Mouse (Mus musculus) lung, embryonic 14.5 days (tissue): ENCODE measurements at regions not wholly inside any gene's neighbourhood (a gene's known extent, or its start where the extent isn't known, plus 50 kb on each side); places are given as distances from the start of the nearest gene placed in this dataset.

Experiments used
- ATAC-seq: fragments of 200-750 bp; cut with Nextera tagmentation; 2 replicates; pipeline ENCODE4 v1.8.0; 2017; ENCODE audit warnings: mild to moderate bottlenecking, moderate TSS enrichment, moderate library complexity; ENCODE audit not compliant: insufficient read depth
- DNase-seq: peaks from one replicate; pipeline ENCODE4 v3.0.0-alpha.2; 2015
- H3K27ac ChIP-seq: fragments of 300-500 bp; sonication (generic); 2 replicates; pipeline ENCODE4 v1.5.1; 2014; ENCODE audit warnings: low read depth, mild to moderate bottlenecking, moderate library complexity
- H3K27me3 ChIP-seq: fragments of 300-500 bp; sonication (generic); 2 replicates; pipeline ENCODE4 v1.6.1; 2014; ENCODE audit warnings: low read length, control low read depth; ENCODE audit not compliant: insufficient read depth
- H3K36me3 ChIP-seq: fragments of 300-500 bp; sonication (generic); 2 replicates; pipeline ENCODE4 v1.6.1; 2014; ENCODE audit warnings: control low read depth; ENCODE audit not compliant: insufficient read depth
- H3K4me1 ChIP-seq: fragments of 300-500 bp; sonication (generic); 2 replicates; pipeline ENCODE4 v1.6.1; 2014; ENCODE audit warnings: antibody characterized with exemption, control low read depth; ENCODE audit not compliant: insufficient read depth
- H3K4me2 ChIP-seq: fragments of 300-500 bp; sonication (generic); 2 replicates; pipeline ENCODE4 v1.6.1; 2014; ENCODE audit warnings: mild to moderate bottlenecking
- H3K4me3 ChIP-seq: fragments of 300-500 bp; sonication (generic); 2 replicates; pipeline ENCODE4 v1.5.1; 2014; ENCODE audit warnings: low read depth, low read length
- H3K9ac ChIP-seq: fragments of 300-500 bp; sonication (generic); 2 replicates; pipeline ENCODE4 v1.6.1; 2014
- H3K9me3 ChIP-seq: fragments of 300-500 bp; sonication (generic); 2 replicates; pipeline ENCODE4 v1.6.1; 2016; ENCODE audit warnings: low read depth, low read length, control low read depth
- CTCF ChIP-seq: IDR thresholded peaks from 2 replicates; pipeline ENCODE4 v1.5.1; 2016; ENCODE audit warnings: antibody characterized with exemption, low read depth
- WGBS: fragments of 180-500 bp; shearing (Covaris S2); extraction: QIAGEN DNeasy Blood & Tissue Kit; methylation state at CpG from one replicate; pipeline ENCODE4 v1.1.7; 2014; 5-methylcytosine and 5-hydroxymethylcytosine counted together

DNA sequence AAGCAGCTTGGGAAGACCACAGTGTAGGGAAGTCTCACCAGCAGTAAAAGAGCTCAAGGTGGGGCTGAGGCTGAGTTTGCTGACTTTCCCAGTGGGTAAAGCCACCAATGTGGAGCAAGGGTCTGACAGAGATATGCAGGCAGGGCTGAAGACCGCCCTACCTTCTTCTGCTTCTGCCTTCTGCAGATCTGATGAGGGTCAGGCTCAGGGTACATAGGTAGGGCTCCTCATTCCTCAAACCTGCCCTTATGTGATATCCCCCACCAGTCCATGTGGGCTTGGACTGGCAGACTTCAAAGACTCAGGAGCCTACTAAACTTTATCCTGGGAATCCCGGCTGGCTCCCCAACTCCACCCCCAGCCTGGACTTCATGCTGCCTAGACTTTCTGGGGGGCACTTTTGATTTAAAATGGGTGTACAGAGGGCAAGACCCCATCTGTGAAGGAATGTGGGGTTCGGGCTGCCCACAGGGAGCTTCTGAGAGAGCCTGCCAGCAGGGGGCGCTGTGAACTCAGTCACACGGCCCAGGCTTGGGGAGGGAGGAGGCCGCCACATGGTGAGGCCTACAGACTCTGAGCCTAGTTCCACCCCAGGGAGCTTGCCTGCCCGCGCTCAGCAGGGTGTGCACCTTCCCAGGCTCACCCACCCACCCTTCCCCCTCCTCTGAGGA, 74.0 kb downstream of the Zfp36l2 start:
- no peaks in the 10 kb centered on the region for H3K9me3 ChIP-seq
- H3K9ac ChIP-seq: no peak overlapping the region
- DNase-seq (peak; percentile 91), ATAC-seq (peak; percentile 72)
- H3K4me1 ChIP-seq: peaks cover 23% of the 10 kb centered on the region
- 30% methylated on average over 8 of the region's 8 CpGs for WGBS
- TF ChIP-seq CTCF: peak; percentile 93
- H3K27ac ChIP-seq: no peak overlapping the region
- no peak overlapping the region for H3K4me3 ChIP-seq
- H3K36me3 ChIP-seq: no peaks in the 10 kb centered on the region
- no peaks in the 10 kb centered on the region for H3K27me3 ChIP-seq
- no peak overlapping the region for H3K4me2 ChIP-seq

- Histone ChIP-seq H3K27ac (peak overlapping the region; percentile 54; the same call in 1 of the 2 replicates), H3K9me3 (no peaks in the 10 kb centered on the region), H3K27me3 (no peaks in the 10 kb centered on the region), H3K36me3 (no peaks in the 10 kb centered on the region), H3K4me2 (no peak overlapping the region), H3K4me1 (peaks cover 23% of the 10 kb centered on the region), H3K4me3 (no peak overlapping the region), H3K9ac (0 out of 2 replicates have a peak overlapping the region, but pooled peaks have one; percentile 6)
- DNase-seq: peak; percentile 77
- WGBS: 28% methylated on average over 6 of the region's 6 CpGs
- peak; percentile 73 for ATAC-seq
- TF ChIP-seq CTCF: no peak
These were observed 75.2 kb downstream of the Zfp36l2 start for GRCm38 (mm10) chr17:84112411-84113031.

GRCm38 (mm10) chr17:84111787-84112370, 75.9 kb downstream of the Zfp36l2 start:
- no peaks in the 10 kb centered on the region for H3K27me3 ChIP-seq
- no peak overlapping the region for H3K4me2 ChIP-seq
- H3K9ac ChIP-seq: 0 out of 2 replicates have a peak overlapping the region, but pooled peaks have one; percentile 6
- ATAC-seq (no peak), DNase-seq (peak; percentile 23)
- no peak overlapping the region for H3K4me3 ChIP-seq
- H3K27ac ChIP-seq: peak overlapping the region; percentile 54; the same call in 1 of the 2 replicates
- 77% methylated on average over 10 of the region's 10 CpGs for WGBS
- H3K4me1 ChIP-seq: peaks cover 23% of the 10 kb centered on the region
- no peaks in the 10 kb centered on the region for H3K9me3 ChIP-seq
- H3K36me3 ChIP-seq: no peaks in the 10 kb centered on the region
- TF ChIP-seq CTCF: no peak

- Histone ChIP-seq H3K9me3 (no peaks in the 10 kb centered on the region), H3K4me2 (no peak overlapping the region), H3K27me3 (no peaks in the 10 kb centered on the region), H3K36me3 (no peaks in the 10 kb centered on the region), H3K4me1 (peaks cover 20% of the 10 kb centered on the region), H3K4me3 (no peak overlapping the region), H3K27ac (peak overlapping the region; percentile 16; the same call in 1 of the 2 replicates), H3K9ac (no peak overlapping the region)
- WGBS: 77% methylated on average over 9 of the region's 9 CpGs
- TF ChIP-seq CTCF: no peak
- ATAC-seq: no peak
- no peak for DNase-seq
These were observed 76.8 kb downstream of the Zfp36l2 start for GRCm38 (mm10) chr17:84110945-84111344.

DNA sequence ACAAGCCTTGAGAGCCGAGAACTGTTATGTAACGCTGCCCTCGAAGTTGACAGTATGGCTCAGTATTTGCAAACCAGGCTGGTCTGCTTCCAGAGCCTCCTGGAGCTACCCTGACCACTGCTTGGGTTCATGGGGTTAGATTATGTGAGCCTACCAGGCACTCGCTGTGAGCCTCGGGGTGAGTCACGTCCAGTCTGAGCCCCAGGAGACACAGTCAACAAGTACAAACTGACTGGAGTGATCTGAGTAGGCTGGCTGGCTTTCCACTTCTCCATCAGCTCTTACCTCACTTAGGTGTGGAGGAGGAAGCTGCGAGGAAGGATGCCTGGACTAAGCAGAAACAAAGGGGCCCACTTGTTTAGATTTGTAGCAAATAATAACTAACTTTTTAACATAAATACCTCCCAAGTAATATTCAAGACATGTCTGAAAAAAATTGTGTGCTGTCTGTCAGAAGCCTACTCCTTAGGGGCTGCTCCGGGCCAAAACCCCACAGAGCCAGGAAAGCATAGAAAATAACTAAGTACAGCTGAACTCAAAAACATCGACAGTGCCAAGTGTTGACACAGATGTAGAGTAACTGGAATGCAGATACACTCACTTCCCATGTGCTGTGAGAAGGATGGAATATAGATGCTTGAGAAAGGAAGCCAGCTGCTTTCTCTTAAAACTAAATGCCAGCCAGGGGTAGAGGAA, 77.6 kb downstream of the Zfp36l2 start:
- DNase-seq (peak; percentile 42), ATAC-seq (no peak)
- Histone ChIP-seq H3K4me3 (no peak overlapping the region), H3K27ac (peak overlapping the region; percentile 36; the same call in 1 of the 2 replicates), H3K36me3 (no peaks in the 10 kb centered on the region), H3K4me1 (peaks cover 16% of the 10 kb centered on the region), H3K9me3 (no peaks in the 10 kb centered on the region), H3K9ac (no peak overlapping the region), H3K27me3 (no peaks in the 10 kb centered on the region), H3K4me2 (no peak overlapping the region)
- TF ChIP-seq CTCF: no peak
- WGBS: 46% methylated on average over 9 of the region's 9 CpGs

GRCm38 (mm10) chr17:84107946-84108686, 79.6 kb downstream of the Zfp36l2 start:
- Histone ChIP-seq H3K4me1 (peaks cover 23% of the 10 kb centered on the region), H3K9ac (no peak overlapping the region), H3K4me3 (no peak overlapping the region), H3K36me3 (no peaks in the 10 kb centered on the region), H3K27ac (no peak overlapping the region), H3K9me3 (no peaks in the 10 kb centered on the region), H3K27me3 (no peaks in the 10 kb centered on the region), H3K4me2 (no peak overlapping the region)
- ATAC-seq (no peak), DNase-seq (no peak)
- TF ChIP-seq CTCF: no peak
- 83% methylated on average over 8 of the region's 8 CpGs for WGBS
